Mouse (Mus musculus): ENCODE measurements around the gene Trip11. TPM values are rescaled to one million over a fixed set of nuclear protein-coding genes. Genes with fewer than 3 reads are reported as not detected.

Trip11 gene
- polyA plus RNA-seq, 1 experiment from 2014 or later = 27.4 TPM

GRCm38 (mm10) chr12:101801051-101801450 is 112.0 kb downstream of the Trip11 start:
- Histone ChIP-seq H3K9me3 (no peaks in the 10 kb centered on the region), H3K4me2 (no peak overlapping the region), H3K27ac (no peak overlapping the region), H3K9ac (replicated peaks) (no peak overlapping the region), H3K4me1 (replicated peaks) (peaks cover 5% of the 10 kb centered on the region; the same call in 1 of the 2 replicates), H3K36me3 (no peaks in the 10 kb centered on the region), H3K27me3 (no peaks in the 10 kb centered on the region), H3K4me3 (replicated peaks) (no peak overlapping the region)
- ATAC-seq (ENCODE audit: insufficient number of reproducible peaks, insufficient read depth, low FRiP score, low TSS enrichment, low read depth) = no peak
- 65% methylated on average over 3 of the region's 3 CpGs for WGBS

- no peak overlapping the region for H3K4me2 ChIP-seq
- no peak overlapping the region for H3K4me3 ChIP-seq (replicated peaks)
- 59% methylated on average over 7 of the region's 7 CpGs for WGBS
- H3K36me3 ChIP-seq = no peaks in the 10 kb centered on the region
- peak; percentile 62; the same call in 1 of the 2 replicates for ATAC-seq (ENCODE audit: insufficient number of reproducible peaks, insufficient read depth, low FRiP score, low TSS enrichment, low read depth)
- H3K27ac ChIP-seq = no peak overlapping the region
- no peaks in the 10 kb centered on the region for H3K9me3 ChIP-seq
- no peaks in the 10 kb centered on the region for H3K27me3 ChIP-seq
- H3K9ac ChIP-seq (replicated peaks) = no peak overlapping the region
- peaks cover 5% of the 10 kb centered on the region; the same call in 1 of the 2 replicates for H3K4me1 ChIP-seq (replicated peaks)
Observed at GRCm38 (mm10) chr12:101798189-101798922, 114.7 kb downstream of the Trip11 start.

GRCm38 (mm10) chr12:101794458-101794857 is 118.6 kb downstream of the Trip11 start:
- Histone ChIP-seq H3K9ac (replicated peaks) (no peak overlapping the region), H3K4me1 (replicated peaks) (peaks cover 5% of the 10 kb centered on the region; the same call in 1 of the 2 replicates), H3K9me3 (no peaks in the 10 kb centered on the region), H3K27me3 (no peaks in the 10 kb centered on the region), H3K27ac (no peak overlapping the region), H3K4me3 (replicated peaks) (no peak overlapping the region), H3K36me3 (no peaks in the 10 kb centered on the region), H3K4me2 (no peak overlapping the region)
- ATAC-seq (ENCODE audit: insufficient number of reproducible peaks, insufficient read depth, low FRiP score, low TSS enrichment, low read depth) = no peak
- WGBS = 88% methylated on average over 3 of the region's 3 CpGs

DNA sequence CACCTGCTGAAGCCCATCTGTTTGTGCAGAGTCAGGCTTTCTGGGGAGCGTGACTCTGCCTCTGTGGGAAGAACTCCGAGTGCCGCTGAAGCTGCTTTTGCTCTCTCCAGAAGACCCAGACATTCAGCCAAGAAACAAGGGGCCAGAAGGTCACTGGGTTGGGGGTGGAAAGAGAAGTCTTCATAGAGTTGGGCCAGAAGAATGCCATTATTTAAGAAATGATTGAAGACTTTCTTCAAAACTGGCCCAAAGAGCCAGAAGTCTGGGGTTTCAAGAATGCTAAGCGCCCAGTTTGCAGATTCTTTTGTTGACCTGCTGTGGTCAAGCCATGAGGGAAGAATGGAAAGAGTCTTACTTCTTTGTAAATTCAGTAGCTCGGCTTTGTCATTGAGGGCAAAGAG is 119.8 kb downstream of the Trip11 start:
- 84% methylated on average over 5 of the region's 5 CpGs for WGBS
- Histone ChIP-seq H3K4me1 (replicated peaks) (no peaks in the 10 kb centered on the region), H3K27ac (no peak overlapping the region), H3K9me3 (no peaks in the 10 kb centered on the region), H3K9ac (replicated peaks) (no peak overlapping the region), H3K4me3 (replicated peaks) (no peak overlapping the region), H3K36me3 (no peaks in the 10 kb centered on the region), H3K4me2 (no peak overlapping the region), H3K27me3 (no peaks in the 10 kb centered on the region)
- ATAC-seq (ENCODE audit: insufficient number of reproducible peaks, insufficient read depth, low FRiP score, low TSS enrichment, low read depth) = no peak

- Histone ChIP-seq H3K9ac (replicated peaks) (no peak overlapping the region), H3K36me3 (no peaks in the 10 kb centered on the region), H3K9me3 (no peaks in the 10 kb centered on the region), H3K4me1 (replicated peaks) (no peaks in the 10 kb centered on the region), H3K27me3 (no peaks in the 10 kb centered on the region), H3K4me3 (replicated peaks) (no peak overlapping the region), H3K27ac (no peak overlapping the region), H3K4me2 (no peak overlapping the region)
- 90% methylated on average over 4 of the region's 4 CpGs for WGBS
- ATAC-seq (ENCODE audit: insufficient number of reproducible peaks, insufficient read depth, low FRiP score, low TSS enrichment, low read depth) = no peak
Observed at GRCm38 (mm10) chr12:101792684-101793083, 120.4 kb downstream of the Trip11 start.

DNA sequence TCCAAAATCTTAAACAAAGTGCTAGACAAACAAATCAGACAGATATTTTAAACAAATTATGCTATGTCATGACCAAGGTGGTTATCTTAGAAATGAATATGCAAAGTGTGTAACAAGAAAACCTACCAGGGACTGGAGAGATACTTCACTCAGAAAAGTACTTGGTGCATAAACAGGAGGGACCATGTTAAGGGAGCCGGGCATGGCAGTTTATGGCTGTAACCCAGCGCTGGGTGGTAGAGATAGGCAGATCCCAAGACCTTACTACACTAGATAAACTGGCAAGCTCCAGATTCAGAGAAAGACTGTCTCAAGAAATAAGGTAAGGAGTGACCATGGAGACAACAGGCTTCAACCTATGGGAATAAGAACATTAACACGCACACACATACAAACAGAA is 123.3 kb downstream of the Trip11 start:
- no peak overlapping the region for H3K27ac ChIP-seq
- H3K4me2 ChIP-seq = no peak overlapping the region
- H3K4me1 ChIP-seq (replicated peaks) = no peaks in the 10 kb centered on the region
- no peak overlapping the region for H3K4me3 ChIP-seq (replicated peaks)
- H3K27me3 ChIP-seq = no peaks in the 10 kb centered on the region
- 86% methylated on average over 3 of the region's 3 CpGs for WGBS
- H3K36me3 ChIP-seq = no peaks in the 10 kb centered on the region
- H3K9me3 ChIP-seq = no peaks in the 10 kb centered on the region
- no peak overlapping the region for H3K9ac ChIP-seq (replicated peaks)
- ATAC-seq (ENCODE audit: insufficient number of reproducible peaks, insufficient read depth, low FRiP score, low TSS enrichment, low read depth) = no peak

- no peak for ATAC-seq (ENCODE audit: insufficient number of reproducible peaks, insufficient read depth, low FRiP score, low TSS enrichment, low read depth)
Observed at GRCm38 (mm10) chr12:101789250-101789649, 123.8 kb downstream of the Trip11 start.

More at GRCm38 (mm10) chr12:101789250-101789649, 123.8 kb downstream of the Trip11 start:
- no peaks in the 10 kb centered on the region for H3K36me3 ChIP-seq
- H3K4me2 ChIP-seq = no peak overlapping the region
- H3K9me3 ChIP-seq = no peaks in the 10 kb centered on the region
- no peak overlapping the region for H3K4me3 ChIP-seq (replicated peaks)
- no peak overlapping the region for H3K9ac ChIP-seq (replicated peaks)
- no peaks in the 10 kb centered on the region for H3K27me3 ChIP-seq
- 76% methylated on average over 3 of the region's 3 CpGs for WGBS
- H3K4me1 ChIP-seq (replicated peaks) = no peaks in the 10 kb centered on the region
- H3K27ac ChIP-seq = no peak overlapping the region

Other genes with a start within 250 kb of the Trip11 start
- gene Tc2n, start 194.7 kb downstream of the Trip11 start, polyA plus RNA-seq (2016; fragmentation: Nextera tagmentation; extraction: Ambion mirVana) = 0.40 and 0.41 TPM in 2 replicates
- gene Fbln5, start 94.2 kb downstream of the Trip11 start, polyA plus RNA-seq (2016; fragmentation: Nextera tagmentation; extraction: Ambion mirVana) = 30.8 and 32.3 TPM in 2 replicates
- gene Atxn3, start 45.0 kb upstream of the Trip11 start, polyA plus RNA-seq (2016; fragmentation: Nextera tagmentation; extraction: Ambion mirVana) = 10.8 and 11.6 TPM in 2 replicates
- 32.3 and 34.4 TPM in 2 replicates for gene Cpsf2, start 62.7 kb upstream of the Trip11 start, polyA plus RNA-seq (2016; fragmentation: Nextera tagmentation; extraction: Ambion mirVana)
- 0.19 and 0.22 TPM in 2 replicates for gene Slc24a4, start 215.5 kb upstream of the Trip11 start, polyA plus RNA-seq (2016; fragmentation: Nextera tagmentation; extraction: Ambion mirVana)